23 mouse cellular contexts compared by ENCODE assay signal in the genomic region with DNA sequence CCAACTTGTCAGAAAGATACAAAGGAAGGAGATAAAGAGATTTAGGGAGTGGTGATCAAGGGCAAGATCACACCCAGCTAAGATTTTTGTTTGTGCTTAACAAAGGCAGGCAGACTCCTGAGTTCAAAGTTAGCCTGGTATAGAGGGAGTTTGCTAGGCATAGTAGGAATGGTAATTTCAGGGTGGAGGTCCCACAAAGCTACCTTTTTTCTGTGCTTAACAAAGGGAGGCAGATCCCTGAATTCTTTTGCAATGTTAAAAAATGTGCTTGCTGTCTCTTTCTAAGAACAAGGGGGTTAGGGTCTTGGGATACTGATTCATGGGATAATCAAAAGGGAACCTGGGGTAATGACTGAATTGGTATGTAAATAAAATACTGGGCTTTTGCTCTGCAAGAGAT.
"Had no signal": no experiment of that assay in that cellular context is flagged by ENCODE, and none has a peak within 500 bp of the region (broad histone marks: within the 10 kb centered on the region; RNA-seq: fewer than 3 reads in every experiment).

No protein-coding gene starts in this region.

- H3K9me3 ChIP-seq: heart, embryonic 13.5 days; heart, embryonic 15.5 days; hindbrain, embryonic 13.5 days; hindbrain, embryonic 15.5 days; kidney, embryonic 15.5 days; limb, embryonic 13.5 days; limb, embryonic 15.5 days; liver, embryonic 12.5 days had no signal

- DNase-seq: gastrocnemius, adult 2 months; gastrocnemius, postnatal 10 days; gastrocnemius, postnatal 25 days; heart, adult 18-20 months; heart, postnatal 36 days; kidney, adult 11 months; kidney, adult 2 months; kidney, adult 9 months; kidney, postnatal 14 days; kidney, postnatal 4 days had no signal

- H3K4me1 ChIP-seq: heart, embryonic 13.5 days; heart, embryonic 15.5 days; hindbrain, embryonic 13.5 days; hindbrain, embryonic 15.5 days; kidney, embryonic 15.5 days; limb, embryonic 13.5 days; limb, embryonic 15.5 days; liver, embryonic 12.5 days had no signal

- H3K36me3 ChIP-seq: heart, embryonic 15.5 days; hindbrain, embryonic 13.5 days; hindbrain, embryonic 15.5 days; limb, embryonic 15.5 days; liver, embryonic 12.5 days had no signal

- H3K27ac ChIP-seq: gastrocnemius, adult 2 months; heart, embryonic 13.5 days; heart, embryonic 15.5 days; hindbrain, embryonic 13.5 days; hindbrain, embryonic 15.5 days; hindbrain, postnatal 0 days; kidney, embryonic 15.5 days; kidney, postnatal 0 days; layer of hippocampus, adult 2 months; left cerebral cortex, adult 2 months; limb, embryonic 13.5 days; limb, embryonic 15.5 days; liver, embryonic 12.5 days; liver, embryonic 14.5 days had no signal

- H3K9ac ChIP-seq: heart, embryonic 13.5 days; heart, embryonic 15.5 days; hindbrain, embryonic 13.5 days; hindbrain, embryonic 15.5 days; kidney, embryonic 15.5 days; limb, embryonic 13.5 days; limb, embryonic 15.5 days; liver, embryonic 12.5 days; liver, embryonic 14.5 days had no signal

- H3K4me3 ChIP-seq: gastrocnemius, adult 2 months; heart, embryonic 13.5 days; heart, embryonic 15.5 days; hindbrain, embryonic 13.5 days; hindbrain, embryonic 15.5 days; kidney, embryonic 15.5 days; layer of hippocampus, adult 2 months; left cerebral cortex, adult 2 months; limb, embryonic 13.5 days; limb, embryonic 15.5 days; liver, embryonic 12.5 days had no signal
